In the genomic region with DNA sequence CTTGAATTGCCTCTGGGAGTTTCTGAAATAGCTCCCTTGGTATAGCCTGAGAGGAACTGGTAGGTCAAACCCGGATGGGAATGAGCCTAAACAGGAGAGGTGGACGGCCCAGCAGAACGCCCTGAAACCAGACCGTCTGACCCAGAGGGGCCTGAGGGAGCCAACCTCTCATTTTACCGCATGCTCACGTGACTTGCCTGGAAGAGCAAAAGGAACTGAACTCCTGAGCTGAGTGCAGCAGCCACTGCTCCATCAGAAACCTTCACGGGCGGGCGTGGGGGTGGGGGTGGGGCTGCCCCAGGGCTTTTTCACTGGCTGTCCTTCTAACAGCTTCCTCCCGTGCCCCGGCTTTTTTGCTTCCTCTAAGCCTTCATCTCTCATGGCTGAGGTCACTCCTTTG, we compare ENCODE assay signal across 16 mouse cellular contexts. TPM values are rescaled to one million over a fixed set of nuclear protein-coding genes. Genes with fewer than 3 reads are reported as not detected.
DNase-seq lines count a peak whose midpoint lies in the region; ATAC-seq and TF ChIP-seq lines count a peak whose summit lies in the region.
"Had no signal": no experiment of that assay in that cellular context is flagged by ENCODE, and none has a peak within 500 bp of the region (broad histone marks: within the 10 kb centered on the region; RNA-seq: fewer than 3 reads in every experiment).

No protein-coding gene starts in this region.

- no peak for DNase-seq in gastrocnemius, adult 2 months
- DNase-seq in gastrocnemius, postnatal 4 days (ENCODE audit: low spot score in 2 of 2) = no peak
- DNase-seq in midbrain, embryonic 10.5 days (ENCODE audit: low spot score) = no peak
- no peak for DNase-seq in T-cell, adult 2 months (ENCODE audit: low spot score)
- no peak for DNase-seq in cerebellum, adult 11-12 months
- DNase-seq: adrenal gland, postnatal 10 days; cerebellum, adult 8-10 months; right cerebral cortex, postnatal 14 days; thymus, adult 18-20 months had no signal

- no peaks in the 10 kb centered on the region for H3K36me3 ChIP-seq in midbrain, embryonic 12.5 days
- H3K36me3 ChIP-seq in midbrain, embryonic 10.5 days = no peaks in the 10 kb centered on the region
- H3K36me3 ChIP-seq in embryonic facial prominence, embryonic 12.5 days = no peaks in the 10 kb centered on the region
- no peaks in the 10 kb centered on the region for H3K36me3 ChIP-seq in limb, embryonic 15.5 days
- H3K36me3 ChIP-seq: liver, embryonic 12.5 days had no signal

- TF ChIP-seq CTCF in gastrocnemius, adult 2 months (IDR thresholded peaks at IDR 0.05) = no peak

- intact Hi-C loops in gastrocnemius, adult 2 months (cut with DNase I) = loop anchor here (10.0 kb wide), 1 partner anchor 326 kb away; the partner anchor contains the start of genes Cebpb and Tmem189

- no peak for ATAC-seq in midbrain, embryonic 12.5 days (ENCODE audit: low FRiP score, low read depth)
- ATAC-seq in embryonic facial prominence, embryonic 12.5 days (ENCODE audit: insufficient number of reproducible peaks, insufficient read depth, low FRiP score, low TSS enrichment) = no peak
- no peak for ATAC-seq in limb, embryonic 15.5 days (ENCODE audit: insufficient number of reproducible peaks, low FRiP score, low TSS enrichment, low read depth)
- ATAC-seq: liver, embryonic 12.5 days; lung, postnatal 0 days had no signal

- H3K4me2 ChIP-seq in midbrain, embryonic 12.5 days (replicated peaks) = no peak overlapping the region
- H3K4me2 ChIP-seq in embryonic facial prominence, embryonic 12.5 days (replicated peaks) = no peak overlapping the region
- no peak overlapping the region for H3K4me2 ChIP-seq in limb, embryonic 15.5 days
- H3K4me2 ChIP-seq: liver, embryonic 12.5 days had no signal

- no peaks in the 10 kb centered on the region for H3K9me3 ChIP-seq in midbrain, embryonic 12.5 days
- no peaks in the 10 kb centered on the region for H3K9me3 ChIP-seq in midbrain, embryonic 10.5 days (replicated peaks)
- no peaks in the 10 kb centered on the region for H3K9me3 ChIP-seq in embryonic facial prominence, embryonic 12.5 days
- H3K9me3 ChIP-seq in limb, embryonic 15.5 days = no peaks in the 10 kb centered on the region
- H3K9me3 ChIP-seq: liver, embryonic 12.5 days had no signal

- H3K27ac ChIP-seq in gastrocnemius, adult 2 months = peak overlapping the region; percentile 43; the same call in 1 of the 2 replicates
- 0 out of 2 replicates have a peak overlapping the region, but pooled peaks have one; percentile 49 for H3K27ac ChIP-seq in midbrain, embryonic 12.5 days (replicated peaks)
- no peak overlapping the region for H3K27ac ChIP-seq in midbrain, embryonic 10.5 days (replicated peaks)
- H3K27ac ChIP-seq in embryonic facial prominence, embryonic 12.5 days = 0 out of 2 replicates have a peak overlapping the region, but pooled peaks have one; percentile 33
- H3K27ac ChIP-seq in limb, embryonic 15.5 days = peak overlapping the region; percentile 43
- H3K27ac ChIP-seq: liver, embryonic 12.5 days had no signal

- no peak overlapping the region for H3K9ac ChIP-seq in midbrain, embryonic 12.5 days (replicated peaks)
- no peak overlapping the region; the same call in 1 of the 2 replicates for H3K9ac ChIP-seq in embryonic facial prominence, embryonic 12.5 days
- no peak overlapping the region for H3K9ac ChIP-seq in limb, embryonic 15.5 days
- H3K9ac ChIP-seq: liver, embryonic 12.5 days had no signal

- peaks cover 7% of the 10 kb centered on the region; the same call in 1 of the 2 replicates for H3K4me1 ChIP-seq in midbrain, embryonic 12.5 days
- H3K4me1 ChIP-seq in midbrain, embryonic 10.5 days = peaks cover 24% of the 10 kb centered on the region
- H3K4me1 ChIP-seq in embryonic facial prominence, embryonic 12.5 days = peaks cover 18% of the 10 kb centered on the region
- H3K4me1 ChIP-seq in limb, embryonic 15.5 days = peaks cover 27% of the 10 kb centered on the region

- no peak overlapping the region for H3K4me3 ChIP-seq in gastrocnemius, adult 2 months
- H3K4me3 ChIP-seq in midbrain, embryonic 12.5 days = no peak overlapping the region
- H3K4me3 ChIP-seq in midbrain, embryonic 10.5 days = no peak overlapping the region
- no peak overlapping the region for H3K4me3 ChIP-seq in embryonic facial prominence, embryonic 12.5 days
- H3K4me3 ChIP-seq in limb, embryonic 15.5 days = no peak overlapping the region
- H3K4me3 ChIP-seq: liver, embryonic 12.5 days; myocyte had no signal

- WGBS in midbrain, embryonic 12.5 days = 47% methylated on average over 11 of the region's 11 CpGs
- WGBS in midbrain, embryonic 10.5 days = 50% methylated on average over 11 of the region's 11 CpGs
- WGBS in embryonic facial prominence, embryonic 12.5 days = 10% methylated on average over 11 of the region's 11 CpGs
- 13% methylated on average over 11 of the region's 11 CpGs for WGBS in limb, embryonic 15.5 days

- no peaks in the 10 kb centered on the region for H3K27me3 ChIP-seq in midbrain, embryonic 12.5 days
- no peaks in the 10 kb centered on the region for H3K27me3 ChIP-seq in midbrain, embryonic 10.5 days (ENCODE audit: low read depth, poor library complexity, severe bottlenecking)
- H3K27me3 ChIP-seq in embryonic facial prominence, embryonic 12.5 days = peaks cover 2% of the 10 kb centered on the region; the same call in 1 of the 2 replicates
- H3K27me3 ChIP-seq in limb, embryonic 15.5 days = no peaks in the 10 kb centered on the region
- H3K27me3 ChIP-seq: liver, embryonic 12.5 days had no signal

RNA-seq across cellular contexts. Expression of gene Ripor3, which starts 0.5 kb away (rescaled TPM):
- total RNA-seq in gastrocnemius, adult 2 months (2021) = under 1 TPM; 0.20 to 0.33 TPM
- 1 to 10 TPM; 5.7 to 7.9 TPM for total RNA-seq in gastrocnemius, postnatal 4 days (2021)
- 1.1 and 1.2 TPM in 2 replicates for polyA plus RNA-seq in midbrain, embryonic 12.5 days (2016; fragmentation: Nextera tagmentation; extraction: Ambion mirVana)
- polyA plus RNA-seq in midbrain, embryonic 10.5 days (2016; fragmentation: Nextera tagmentation; extraction: Ambion mirVana) = 0.86 and 0.97 TPM in 2 replicates
- polyA plus RNA-seq in embryonic facial prominence, embryonic 12.5 days (2016; fragmentation: Nextera tagmentation; extraction: Ambion mirVana) = 2.0 and 3.6 TPM in 2 replicates
- polyA plus RNA-seq in limb, embryonic 15.5 days (2015; fragmentation: Nextera tagmentation; extraction: Ambion mirVana) = 7.9 and 9.2 TPM in 2 replicates
- total RNA-seq: granulocyte monocyte progenitor cell, adult 5-6 weeks had no signal
